Mouse (Mus musculus): Measurements from ENCODE around the gene Sspo. TPM values are rescaled to one million over a fixed set of nuclear protein-coding genes. Genes with fewer than 3 reads are reported as not detected.

The Sspo gene
- polyA plus RNA-seq, 1 experiment, result not detected

- no peak overlapping the region for H3K4me3 ChIP-seq (replicated peaks)
- H3K4me1 ChIP-seq (ENCODE audit: control insufficient read depth), result no peaks in the 10 kb centered on the region
Measured at GRCm38 (mm10) chr6:48529261-48529660, 81.2 kb downstream of the Sspo start.

GRCm38 (mm10) chr6:48529871-48530440, 81.9 kb downstream of the Sspo start:
- no peak overlapping the region for H3K4me3 ChIP-seq (replicated peaks)
- peaks cover 10% of the 10 kb centered on the region for H3K36me3 ChIP-seq (ENCODE audit: control insufficient read depth)
- TF ChIP-seq GATA1 (IDR thresholded peaks at IDR 0.05; ENCODE audit: low read length), result no peak
- TF ChIP-seq TAL1 (IDR thresholded peaks at IDR 0.05; ENCODE audit: low read length), result no peak
- no peaks in the 10 kb centered on the region for H3K4me1 ChIP-seq (ENCODE audit: control insufficient read depth)
- H3K27me3 ChIP-seq (ENCODE audit: control insufficient read depth), result no peaks in the 10 kb centered on the region
- no peaks in the 10 kb centered on the region for H3K9me3 ChIP-seq (ENCODE audit: control insufficient read depth, low read length)

More at GRCm38 (mm10) chr6:48529261-48529660, 81.2 kb downstream of the Sspo start:
- TF ChIP-seq GATA1 (IDR thresholded peaks at IDR 0.05; ENCODE audit: low read length) (no peak), TAL1 (IDR thresholded peaks at IDR 0.05; ENCODE audit: low read length) (no peak)
- Histone ChIP-seq H3K27me3 (ENCODE audit: control insufficient read depth) (no peaks in the 10 kb centered on the region), H3K36me3 (ENCODE audit: control insufficient read depth) (peaks cover 10% of the 10 kb centered on the region), H3K9me3 (ENCODE audit: control insufficient read depth, low read length) (no peaks in the 10 kb centered on the region)

GRCm38 (mm10) chr6:48530862-48531261, 82.8 kb downstream of the Sspo start:
- H3K4me3 ChIP-seq (replicated peaks), result no peak overlapping the region
- H3K9me3 ChIP-seq (ENCODE audit: control insufficient read depth, low read length), result no peaks in the 10 kb centered on the region
- no peaks in the 10 kb centered on the region for H3K27me3 ChIP-seq (ENCODE audit: control insufficient read depth)
- TF ChIP-seq TAL1 (IDR thresholded peaks at IDR 0.05; ENCODE audit: low read length) (no peak), GATA1 (IDR thresholded peaks at IDR 0.05; ENCODE audit: low read length) (no peak)
- H3K36me3 ChIP-seq (ENCODE audit: control insufficient read depth), result peaks cover 10% of the 10 kb centered on the region
- H3K4me1 ChIP-seq (ENCODE audit: control insufficient read depth), result no peaks in the 10 kb centered on the region

GRCm38 (mm10) chr6:48533475-48533874, 85.4 kb downstream of the Sspo start:
- TF ChIP-seq GATA1 (IDR thresholded peaks at IDR 0.05; ENCODE audit: low read length) (no peak), TAL1 (IDR thresholded peaks at IDR 0.05; ENCODE audit: low read length) (no peak)
- Histone ChIP-seq H3K27me3 (ENCODE audit: control insufficient read depth) (no peaks in the 10 kb centered on the region), H3K4me1 (ENCODE audit: control insufficient read depth) (peaks cover 5% of the 10 kb centered on the region), H3K4me3 (replicated peaks) (no peak overlapping the region), H3K36me3 (ENCODE audit: control insufficient read depth) (peaks cover 10% of the 10 kb centered on the region), H3K9me3 (ENCODE audit: control insufficient read depth, low read length) (no peaks in the 10 kb centered on the region)

GRCm38 (mm10) chr6:48534913-48535312, 86.9 kb downstream of the Sspo start:
- Histone ChIP-seq H3K27me3 (ENCODE audit: control insufficient read depth) (no peaks in the 10 kb centered on the region), H3K4me3 (replicated peaks) (no peak overlapping the region), H3K9me3 (ENCODE audit: control insufficient read depth, low read length) (no peaks in the 10 kb centered on the region), H3K36me3 (ENCODE audit: control insufficient read depth) (no peaks in the 10 kb centered on the region), H3K4me1 (ENCODE audit: control insufficient read depth) (peaks cover 5% of the 10 kb centered on the region)
- TF ChIP-seq GATA1 (IDR thresholded peaks at IDR 0.05; ENCODE audit: low read length) (no peak), TAL1 (IDR thresholded peaks at IDR 0.05; ENCODE audit: low read length) (no peak)

GRCm38 (mm10) chr6:48536091-48536490, 88.1 kb downstream of the Sspo start:
- no peaks in the 10 kb centered on the region for H3K9me3 ChIP-seq (ENCODE audit: control insufficient read depth, low read length)
- no peak overlapping the region for H3K4me3 ChIP-seq (replicated peaks)
- H3K4me1 ChIP-seq (ENCODE audit: control insufficient read depth), result peaks cover 5% of the 10 kb centered on the region
- no peak for TF ChIP-seq TAL1 (IDR thresholded peaks at IDR 0.05; ENCODE audit: low read length)
- TF ChIP-seq GATA1 (IDR thresholded peaks at IDR 0.05; ENCODE audit: low read length), result no peak
- no peaks in the 10 kb centered on the region for H3K27me3 ChIP-seq (ENCODE audit: control insufficient read depth)
- no peaks in the 10 kb centered on the region for H3K36me3 ChIP-seq (ENCODE audit: control insufficient read depth)

GRCm38 (mm10) chr6:48537105-48537954, 89.3 kb downstream of the Sspo start, which contains the start of gene Atp6v0e2:
TSS of gene Atp6v0e2 (plus strand) at chr6:48537615.
- no peak for TF ChIP-seq TAL1 (IDR thresholded peaks at IDR 0.05; ENCODE audit: low read length)
- no peak for TF ChIP-seq GATA1 (IDR thresholded peaks at IDR 0.05; ENCODE audit: low read length)
- Histone ChIP-seq H3K36me3 (ENCODE audit: control insufficient read depth) (no peaks in the 10 kb centered on the region), H3K4me1 (ENCODE audit: control insufficient read depth) (peaks cover 5% of the 10 kb centered on the region), H3K27me3 (ENCODE audit: control insufficient read depth) (no peaks in the 10 kb centered on the region), H3K9me3 (ENCODE audit: control insufficient read depth, low read length) (no peaks in the 10 kb centered on the region), H3K4me3 (replicated peaks) (peak within 1 kb of the TSS; percentile 40)

GRCm38 (mm10) chr6:48538841-48539737, 91.1 kb downstream of the Sspo start:
- Histone ChIP-seq H3K4me3 (replicated peaks) (no peak overlapping the region), H3K36me3 (ENCODE audit: control insufficient read depth) (no peaks in the 10 kb centered on the region), H3K9me3 (ENCODE audit: control insufficient read depth, low read length) (no peaks in the 10 kb centered on the region), H3K27me3 (ENCODE audit: control insufficient read depth) (no peaks in the 10 kb centered on the region), H3K4me1 (ENCODE audit: control insufficient read depth) (peaks cover 5% of the 10 kb centered on the region)
- TF ChIP-seq GATA1 (IDR thresholded peaks at IDR 0.05; ENCODE audit: low read length) (no peak), TAL1 (IDR thresholded peaks at IDR 0.05; ENCODE audit: low read length) (no peak)
